In genomic region chr5:124425412-124426259, GRCm38 (mm10) we compare ENCODE assay signal across 8 mouse cellular contexts. TPM values are rescaled to one million over a fixed set of nuclear protein-coding genes. Genes with fewer than 3 reads are reported as not detected.
DNase-seq lines count a peak whose midpoint lies in the region; ATAC-seq and TF ChIP-seq lines count a peak whose summit lies in the region.

Sbno1 (minus strand) TSS chr5:124426001.

- H3K79me2 ChIP-seq in liver, adult 2 months (ENCODE audit: control insufficient read depth, insufficient read depth, low read length), result peaks cover 21% of the 10 kb centered on the region; the same call in 1 of the 2 replicates
- peaks cover 46% of the 10 kb centered on the region for H3K79me2 ChIP-seq in myocyte (ENCODE audit: control insufficient read depth, insufficient read depth)

- H3K4me3 ChIP-seq in bone marrow macrophage, adult 2 months (ENCODE audit: insufficient read depth, low read length), result peak within 1 kb of the TSS; percentile 83
- peak within 1 kb of the TSS; percentile 92 for H3K4me3 ChIP-seq in embryonic fibroblast, embryonic 13.5 days (ENCODE audit: insufficient read depth, low read length)
- peak within 1 kb of the TSS; percentile 100 for H3K4me3 ChIP-seq in heart, embryonic 10.5 days
- H3K4me3 ChIP-seq in kidney, embryonic 15.5 days (replicated peaks), result peak within 1 kb of the TSS; percentile 99
- H3K4me3 ChIP-seq in liver, adult 2 months (ENCODE audit: insufficient read depth, low read depth, low read length), result peak within 1 kb of the TSS; percentile 99
- peak within 1 kb of the TSS; percentile 91 for H3K4me3 ChIP-seq in myocyte

- TF ChIP-seq POLR2A in bone marrow macrophage, adult 2 months (IDR thresholded peaks at IDR 0.05; ENCODE audit: borderline replicate concordance, low read depth, low read length), result no peak; the same call in 1 of the 2 replicates
- TF ChIP-seq POLR2A in embryonic fibroblast, embryonic 13.5 days (IDR thresholded peaks at IDR 0.05; ENCODE audit: low read depth, low read length), result peak; percentile 50
- TF ChIP-seq POLR2A in liver, adult 2 months (IDR thresholded peaks at IDR 0.05; ENCODE audit: extremely low read depth, insufficient read depth, low read length), result peak; percentile 64; the same call in 1 of the 2 replicates
- peak; percentile 74 for TF ChIP-seq POLR2A in myocyte (IDR thresholded peaks at IDR 0.05; ENCODE audit: insufficient read length, low read depth)

- peak within 1 kb of the TSS; percentile 94 for H3K9ac ChIP-seq in kidney, embryonic 15.5 days
- H3K9ac ChIP-seq in liver, adult 2 months (ENCODE audit: low read depth, low read length), result peak within 1 kb of the TSS; percentile 99

- peak within 1 kb of the TSS; percentile 87 for H3K4me2 ChIP-seq in kidney, embryonic 15.5 days
- H3K4me2 ChIP-seq in myocyte (ENCODE audit: low read depth), result peak within 1 kb of the TSS; percentile 75

- peak within 1 kb of the TSS; percentile 79 for H3ac ChIP-seq in myocyte (ENCODE audit: control insufficient read depth, insufficient read length)

- no peaks in the 10 kb centered on the region for H3K9me3 ChIP-seq in heart, embryonic 10.5 days
- H3K9me3 ChIP-seq in kidney, embryonic 15.5 days (replicated peaks), result no peaks in the 10 kb centered on the region

- H3K36me3 ChIP-seq in heart, embryonic 10.5 days, result peaks cover 6% of the 10 kb centered on the region; the same call in 1 of the 2 replicates
- peaks cover 11% of the 10 kb centered on the region; the same call in 1 of the 2 replicates for H3K36me3 ChIP-seq in kidney, embryonic 15.5 days
- H3K36me3 ChIP-seq in liver, adult 2 months (ENCODE audit: control insufficient read depth, insufficient read depth, low read length), result no peaks in the 10 kb centered on the region
- no peaks in the 10 kb centered on the region for H3K36me3 ChIP-seq in myocyte (ENCODE audit: control insufficient read depth, insufficient read depth)
- H3K36me3 ChIP-seq in splenic B cell, adult 2 months (ENCODE audit: control insufficient read depth, insufficient read depth, low read length, poor library complexity, severe bottlenecking), result no peaks in the 10 kb centered on the region

- H3K27ac ChIP-seq in bone marrow macrophage, adult 2 months (ENCODE audit: insufficient read depth, low read depth, low read length), result peak within 1 kb of the TSS; percentile 94
- peak within 1 kb of the TSS; percentile 82 for H3K27ac ChIP-seq in embryonic fibroblast, embryonic 13.5 days (ENCODE audit: insufficient read depth, low read length)
- peak within 1 kb of the TSS; percentile 99 for H3K27ac ChIP-seq in heart, embryonic 10.5 days
- H3K27ac ChIP-seq in kidney, embryonic 15.5 days, result peak within 1 kb of the TSS; percentile 94
- peak within 1 kb of the TSS; percentile 94 for H3K27ac ChIP-seq in liver, adult 2 months (replicated peaks; ENCODE audit: insufficient read depth, low read depth, low read length)

- peak; percentile 95 for ATAC-seq in kidney, embryonic 15.5 days (replicated peaks; ENCODE audit: low FRiP score)

- no peaks in the 10 kb centered on the region for H3K27me3 ChIP-seq in heart, embryonic 10.5 days (ENCODE audit: insufficient read depth, poor library complexity, severe bottlenecking)
- no peaks in the 10 kb centered on the region for H3K27me3 ChIP-seq in kidney, embryonic 15.5 days
- H3K27me3 ChIP-seq in liver, adult 2 months (ENCODE audit: control insufficient read depth, insufficient read depth, low read length), result no peaks in the 10 kb centered on the region
- H3K27me3 ChIP-seq in myocyte (ENCODE audit: control insufficient read depth, insufficient read depth, insufficient read length), result no peaks in the 10 kb centered on the region
- no peaks in the 10 kb centered on the region for H3K27me3 ChIP-seq in splenic B cell, adult 2 months (ENCODE audit: control insufficient read depth, insufficient read depth, low read length, poor library complexity, severe bottlenecking)

- DNase-seq in A20 (ENCODE audit: low read depth, low spot score), result peak; percentile 98
- DNase-seq in heart, embryonic 10.5 days (ENCODE audit: low spot score), result peak; percentile 99
- DNase-seq in liver, adult 2 months (ENCODE audit: extremely low read depth, low read depth, low spot score), result peak; percentile 87
- DNase-seq in splenic B cell, adult 2 months (ENCODE audit: low read depth, low spot score), result peak; percentile 97

- TF ChIP-seq CTCF in bone marrow macrophage, adult 2 months (IDR thresholded peaks at IDR 0.05; ENCODE audit: low read depth, low read length), result no peak
- no peak for TF ChIP-seq CTCF in embryonic fibroblast, embryonic 13.5 days (IDR thresholded peaks at IDR 0.05; ENCODE audit: borderline replicate concordance, insufficient read depth, low read length)
- no peak for TF ChIP-seq CTCF in liver, adult 2 months (IDR thresholded peaks at IDR 0.05; ENCODE audit: low read depth, low read length)

- WGBS in heart, embryonic 10.5 days, result under 1% methylated on average over 66 of the region's 81 CpGs
- WGBS in kidney, embryonic 15.5 days, result under 1% methylated on average over 64 of the region's 81 CpGs
- WGBS in liver, adult 2 months, result 2% methylated on average over 72 of the region's 81 CpGs

- H3K4me1 ChIP-seq in bone marrow macrophage, adult 2 months (ENCODE audit: control insufficient read depth, insufficient read depth, low read length), result peaks cover 15% of the 10 kb centered on the region
- H3K4me1 ChIP-seq in embryonic fibroblast, embryonic 13.5 days (ENCODE audit: control insufficient read depth, insufficient read depth, low read length), result no peaks in the 10 kb centered on the region
- H3K4me1 ChIP-seq in heart, embryonic 10.5 days, result peaks cover 13% of the 10 kb centered on the region
- 0 out of 2 replicates have a peak, but pooled peaks cover 19% of the 10 kb centered on the region for H3K4me1 ChIP-seq in kidney, embryonic 15.5 days
- H3K4me1 ChIP-seq in liver, adult 2 months (ENCODE audit: control insufficient read depth, insufficient read depth, low read length), result peaks cover 6% of the 10 kb centered on the region

TF ChIP-seq in myocyte, 11 proteins besides CTCF, POLR2A, EP300 and RAD21:
- no peak for TF ChIP-seq REST (IDR thresholded peaks at IDR 0.05; ENCODE audit: insufficient read depth, insufficient read length)
- peak; percentile 37 for TF ChIP-seq POLR2AphosphoS2 (IDR thresholded peaks at IDR 0.05; ENCODE audit: insufficient read length, low read depth)
- TF ChIP-seq TCF12 (IDR thresholded peaks at IDR 0.05; ENCODE audit: insufficient read depth, poor library complexity, severe bottlenecking), result no peak
- TF ChIP-seq SRF (IDR thresholded peaks at IDR 0.05; ENCODE audit: control insufficient read depth, insufficient read length, low read depth), result no peak
- TF ChIP-seq USF1 (IDR thresholded peaks at IDR 0.05; ENCODE audit: low read depth), result peak; percentile 83
- peak in 1 of 3 experiments; percentile 28 for TF ChIP-seq MYOD1 (IDR thresholded peaks at IDR 0.05; ENCODE audit: control insufficient read depth in 1 of 3, insufficient read length in 2 of 3, low read depth in 2 of 3)
- TF ChIP-seq MAX (IDR thresholded peaks at IDR 0.05; ENCODE audit: low read depth), result no peak
- TF ChIP-seq CEBPB (IDR thresholded peaks at IDR 0.05; ENCODE audit: insufficient read depth, poor library complexity, severe bottlenecking), result no peak
- no peak for TF ChIP-seq E2F4 (IDR thresholded peaks at IDR 0.05; ENCODE audit: insufficient read depth)
- no peak for TF ChIP-seq MYOG (IDR thresholded peaks at IDR 0.05; ENCODE audit: control insufficient read depth in 1 of 3, insufficient read depth in 1 of 3, insufficient read length in 2 of 3, low read depth in 2 of 3)
- no peak for TF ChIP-seq TCF3 (IDR thresholded peaks at IDR 0.05; ENCODE audit: insufficient read length, low read depth)

RNA-seq across cellular contexts. Expression of gene Sbno1, which starts in this region (rescaled TPM):
- 57.5 and 59.2 TPM in 2 replicates for polyA plus RNA-seq in bone marrow macrophage, adult 2 months (2012; ENCODE audit: insufficient read depth, insufficient read length, missing spikeins)
- 77.5 and 90.2 TPM in 2 replicates for polyA plus RNA-seq in embryonic fibroblast, embryonic 13.5 days (2011; ENCODE audit: insufficient read length, low read depth, missing spikeins)
- 74.4 and 80.5 TPM in 2 replicates for polyA plus RNA-seq in heart, embryonic 10.5 days (2016; fragmentation: Nextera tagmentation; extraction: Ambion mirVana)
- 90.0 and 96.2 TPM in 2 replicates for polyA plus RNA-seq in kidney, embryonic 15.5 days (2015; fragmentation: Nextera tagmentation; extraction: Ambion mirVana)
- total RNA-seq in liver, adult 2 months (2014; rRNA removed), result 33.1 and 36.6 TPM in 2 replicates
- 7.2 and 8.1 TPM in 2 replicates for polyA plus RNA-seq in liver, adult 2 months (2012; rRNA removed)
- polyA plus RNA-seq in myocyte (2012; fragmentation: generic; extraction: Trizol), result 11.3 TPM

Comparison
In these comparisons a context has a peak if more than half of its experiments do, and no peak if none do; other contexts are left out.
1. Peak in every context shown above with its lines: DNase-seq, ATAC-seq, H3K4me3 ChIP-seq and H3K27ac ChIP-seq.